Mouse (Mus musculus): ENCODE results near the gene Tpst1. TPM values are rescaled to one million over a fixed set of nuclear protein-coding genes. Genes with fewer than 3 reads are reported as not detected.

Gene Tpst1
- polyA plus RNA-seq, 1 experiment from 2014 or later, result 48.1 TPM

DNA sequence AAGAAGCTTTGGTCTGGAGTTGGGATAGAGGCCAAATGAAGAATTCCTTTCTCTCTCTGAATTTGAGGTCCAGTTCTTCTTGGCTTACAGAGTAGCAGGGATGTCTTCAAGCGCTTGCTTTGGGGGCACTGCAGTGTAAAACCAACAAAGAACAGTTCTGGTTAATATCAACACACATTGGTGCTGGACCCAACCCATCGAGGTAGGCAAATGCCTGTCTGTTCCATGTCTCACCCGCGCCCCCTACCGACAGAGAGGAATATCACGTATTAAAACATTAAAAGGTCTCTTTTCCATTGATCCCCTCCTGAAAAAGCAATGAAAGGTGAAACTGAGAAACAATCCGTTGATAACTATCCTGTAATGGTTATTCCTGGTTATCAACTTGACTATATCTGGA lies 90.5 kb downstream of the Tpst1 start:
- ATAC-seq (ENCODE audit: low read depth), result no peak
- H3K9ac ChIP-seq (replicated peaks; ENCODE audit: low read depth, low read length), result no peak overlapping the region
- no peaks in the 10 kb centered on the region for H3K36me3 ChIP-seq (ENCODE audit: control insufficient read depth, insufficient read depth, low read length)
- H3K4me2 ChIP-seq (ENCODE audit: low read depth, low read length), result no peak overlapping the region
- H3K27ac ChIP-seq (ENCODE audit: low read depth, low read length), result no peak overlapping the region
- H3K9me3 ChIP-seq (ENCODE audit: control insufficient read depth, low read length), result no peaks in the 10 kb centered on the region
- WGBS, result 5% methylated on average over 7 of the region's 7 CpGs
- no peak overlapping the region for H3K4me3 ChIP-seq (ENCODE audit: low read depth, low read length)
- H3K4me1 ChIP-seq (ENCODE audit: control insufficient read depth, insufficient read depth, low read length), result no peaks in the 10 kb centered on the region
- no peaks in the 10 kb centered on the region for H3K27me3 ChIP-seq (ENCODE audit: control insufficient read depth, insufficient read depth, low read length)

DNA sequence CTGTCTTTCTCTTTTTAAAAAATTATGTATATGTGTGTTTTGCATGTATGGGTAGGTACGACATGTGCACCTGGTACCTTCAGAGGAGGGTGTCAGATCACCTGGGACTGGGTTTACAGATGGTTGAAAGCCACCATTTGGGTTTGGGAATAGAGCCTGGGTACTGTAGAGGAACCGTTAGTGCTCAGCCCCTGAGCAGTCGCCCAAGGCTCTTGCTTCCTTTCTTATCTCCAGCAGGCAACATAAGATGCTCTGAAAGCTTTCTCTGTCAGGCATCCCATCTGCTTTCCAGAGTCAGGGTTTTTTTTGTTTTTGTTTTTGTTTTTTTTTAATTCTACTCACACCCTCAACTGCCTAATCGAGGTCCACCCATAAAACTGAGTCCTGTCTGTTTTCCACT lies 92.1 kb downstream of the Tpst1 start:
- no peaks in the 10 kb centered on the region for H3K36me3 ChIP-seq (ENCODE audit: control insufficient read depth, insufficient read depth, low read length)
- no peaks in the 10 kb centered on the region for H3K27me3 ChIP-seq (ENCODE audit: control insufficient read depth, insufficient read depth, low read length)
- H3K4me3 ChIP-seq (ENCODE audit: low read depth, low read length), result no peak overlapping the region
- no peak for ATAC-seq (ENCODE audit: low read depth)
- H3K9ac ChIP-seq (replicated peaks; ENCODE audit: low read depth, low read length), result no peak overlapping the region
- H3K4me2 ChIP-seq (ENCODE audit: low read depth, low read length), result no peak overlapping the region
- 85% methylated on average over 4 of the region's 4 CpGs for WGBS
- no peaks in the 10 kb centered on the region for H3K9me3 ChIP-seq (ENCODE audit: control insufficient read depth, low read length)
- no peak overlapping the region for H3K27ac ChIP-seq (ENCODE audit: low read depth, low read length)
- H3K4me1 ChIP-seq (ENCODE audit: control insufficient read depth, insufficient read depth, low read length), result no peaks in the 10 kb centered on the region

DNA sequence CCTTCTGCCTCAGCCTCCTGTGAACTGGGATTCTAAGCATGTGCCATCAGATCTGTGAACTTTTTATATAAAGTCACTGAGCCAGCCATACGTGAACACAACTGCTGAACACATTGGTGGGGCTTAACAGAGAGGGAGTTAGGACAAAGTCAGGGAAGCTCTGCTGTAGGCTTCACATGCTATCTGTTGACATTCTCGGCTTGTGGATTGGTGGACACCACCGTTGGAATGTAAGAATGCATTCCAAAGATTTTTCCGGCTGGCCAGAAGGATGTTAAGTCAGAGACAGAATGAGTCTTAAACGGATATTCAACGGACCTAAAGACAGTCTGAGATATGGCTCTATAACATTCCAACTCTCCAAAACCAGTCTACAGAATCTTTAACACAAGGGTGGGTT lies 96.0 kb downstream of the Tpst1 start:
- 83% methylated on average over 6 of the region's 6 CpGs for WGBS
- no peak overlapping the region for H3K4me3 ChIP-seq (ENCODE audit: low read depth, low read length)
- H3K4me1 ChIP-seq (ENCODE audit: control insufficient read depth, insufficient read depth, low read length), result peaks cover 21% of the 10 kb centered on the region
- H3K36me3 ChIP-seq (ENCODE audit: control insufficient read depth, insufficient read depth, low read length), result no peaks in the 10 kb centered on the region
- no peak for ATAC-seq (ENCODE audit: low read depth)
- H3K27ac ChIP-seq (ENCODE audit: low read depth, low read length), result no peak overlapping the region
- no peaks in the 10 kb centered on the region for H3K27me3 ChIP-seq (ENCODE audit: control insufficient read depth, insufficient read depth, low read length)
- H3K4me2 ChIP-seq (ENCODE audit: low read depth, low read length), result no peak overlapping the region
- H3K9me3 ChIP-seq (ENCODE audit: control insufficient read depth, low read length), result no peaks in the 10 kb centered on the region
- H3K9ac ChIP-seq (replicated peaks; ENCODE audit: low read depth, low read length), result no peak overlapping the region

DNA sequence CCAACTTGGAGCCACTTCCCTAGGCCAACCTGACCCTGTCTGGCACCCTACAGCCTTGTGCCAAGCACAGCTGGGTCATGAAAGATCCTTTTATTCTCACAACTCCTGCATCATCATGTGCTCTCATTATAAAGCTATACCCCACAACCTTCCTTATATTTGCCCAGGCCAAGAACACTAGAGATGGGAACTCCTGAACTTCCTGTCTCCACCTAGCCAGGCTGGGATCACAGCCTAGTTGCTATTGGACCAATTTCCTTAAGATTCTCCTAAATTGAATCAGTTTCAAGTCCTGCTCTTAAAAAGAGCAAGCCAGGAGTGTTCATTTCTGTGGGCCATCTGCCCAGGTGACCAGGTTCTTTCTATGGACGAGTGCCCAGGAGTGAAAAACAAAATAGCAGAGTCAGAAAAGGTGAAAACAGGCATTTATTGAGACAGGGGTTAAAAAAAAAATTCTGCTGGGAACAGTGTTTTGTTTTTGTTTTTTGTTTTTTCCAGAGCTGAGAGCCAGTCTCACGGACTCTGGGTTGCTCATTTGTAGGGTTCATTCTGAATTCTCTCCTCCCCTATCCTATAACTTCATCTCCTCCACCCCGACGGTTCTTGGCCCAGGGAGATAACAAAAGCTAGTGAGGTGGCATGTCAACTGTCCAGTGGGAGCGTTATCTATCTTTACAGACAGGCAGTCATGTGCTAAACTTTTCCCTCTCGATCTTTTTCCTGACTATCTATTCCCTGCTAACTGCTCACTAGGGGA lies 97.7 kb downstream of the Tpst1 start:
- H3K4me3 ChIP-seq (ENCODE audit: low read depth, low read length), result peak overlapping the region; percentile 73
- peaks cover 21% of the 10 kb centered on the region for H3K4me1 ChIP-seq (ENCODE audit: control insufficient read depth, insufficient read depth, low read length)
- H3K9me3 ChIP-seq (ENCODE audit: control insufficient read depth, low read length), result no peaks in the 10 kb centered on the region
- peak overlapping the region; percentile 85 for H3K4me2 ChIP-seq (ENCODE audit: low read depth, low read length)
- H3K27me3 ChIP-seq (ENCODE audit: control insufficient read depth, insufficient read depth, low read length), result no peaks in the 10 kb centered on the region
- H3K27ac ChIP-seq (ENCODE audit: low read depth, low read length), result peak overlapping the region; percentile 79
- H3K9ac ChIP-seq (replicated peaks; ENCODE audit: low read depth, low read length), result peak overlapping the region; percentile 84
- WGBS, result 11% methylated on average over 6 of the region's 6 CpGs
- no peaks in the 10 kb centered on the region for H3K36me3 ChIP-seq (ENCODE audit: control insufficient read depth, insufficient read depth, low read length)
- ATAC-seq (ENCODE audit: low read depth), result peak; percentile 10; the same call in 1 of the 2 replicates

DNA sequence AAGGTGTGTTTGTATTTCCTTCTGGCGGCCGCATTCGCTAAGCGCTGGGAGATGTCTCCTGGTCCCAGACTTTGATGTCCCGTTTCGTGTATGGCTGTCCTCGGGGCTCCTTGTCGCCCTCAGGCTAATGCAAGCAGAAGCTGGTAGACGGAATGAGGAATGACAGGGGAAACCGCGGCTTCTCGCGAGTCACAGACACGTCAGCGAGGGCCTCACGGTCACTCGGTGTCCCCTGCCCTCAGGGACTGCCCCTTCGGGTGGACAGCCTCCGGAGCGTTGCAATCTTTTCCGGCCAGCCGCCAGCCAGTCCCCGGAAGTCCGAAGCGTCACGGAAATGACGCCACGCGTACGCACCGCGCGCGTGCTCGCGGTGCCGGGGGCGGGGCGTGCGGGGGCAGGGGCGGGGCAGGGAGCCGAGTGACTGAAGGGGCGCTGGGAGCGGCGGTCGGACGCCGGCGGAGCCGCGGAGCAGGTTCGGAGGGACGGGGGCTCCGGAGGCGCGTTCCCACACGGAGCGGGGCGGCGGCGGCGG lies 98.4 kb downstream of the Tpst1 start, which contains the start of gene Rabgef1:
Gene Rabgef1 (plus strand): TSS at position 376 of the 532 bp plus-strand sequence.
- Histone ChIP-seq H3K4me3 (ENCODE audit: low read depth, low read length) (peak within 1 kb of the TSS; percentile 73), H3K4me2 (ENCODE audit: low read depth, low read length) (peak within 1 kb of the TSS; percentile 85)

DNA sequence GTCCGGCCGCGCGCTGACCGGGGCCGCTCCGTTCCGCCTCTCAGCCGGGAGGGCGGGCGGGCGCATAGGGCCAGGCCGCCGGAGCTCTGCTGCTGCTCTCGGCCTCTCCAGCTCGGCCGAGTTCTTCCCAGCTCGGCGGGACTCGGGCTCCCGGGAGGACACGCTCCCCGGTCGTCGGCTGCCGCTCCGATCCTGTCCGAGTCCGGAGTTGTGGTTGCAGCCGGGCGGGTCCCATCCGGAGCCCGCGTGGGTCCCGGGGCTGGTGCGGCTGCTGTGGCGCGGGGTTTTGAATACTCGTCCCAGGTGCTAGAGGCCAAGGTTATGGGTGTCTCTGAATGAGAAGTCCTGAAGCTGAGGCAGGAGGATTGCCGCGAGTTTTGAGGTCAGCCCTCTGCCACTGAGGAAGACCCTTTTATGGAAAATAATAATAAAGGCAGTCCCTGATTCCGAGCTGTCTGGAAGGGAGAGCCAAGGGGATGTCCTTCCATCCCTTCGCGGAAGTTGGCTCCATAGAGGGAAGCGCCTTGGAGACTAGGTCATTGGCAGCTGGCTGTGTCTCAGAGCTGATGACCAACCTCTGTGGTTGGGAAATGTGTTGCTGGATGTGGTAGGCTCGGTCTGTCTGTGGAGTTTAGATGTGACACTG lies 99.0 kb downstream of the Tpst1 start:
- WGBS, result under 1% methylated on average over 32 of the region's 46 CpGs
- H3K27me3 ChIP-seq (ENCODE audit: control insufficient read depth, insufficient read depth, low read length), result no peaks in the 10 kb centered on the region
- peak overlapping the region; percentile 84 for H3K9ac ChIP-seq (replicated peaks; ENCODE audit: low read depth, low read length)
- peak; percentile 84 for ATAC-seq (ENCODE audit: low read depth)
- peak overlapping the region; percentile 82 for H3K4me2 ChIP-seq (ENCODE audit: low read depth, low read length)
- H3K4me1 ChIP-seq (ENCODE audit: control insufficient read depth, insufficient read depth, low read length), result peaks cover 21% of the 10 kb centered on the region
- H3K4me3 ChIP-seq (ENCODE audit: low read depth, low read length), result peak overlapping the region; percentile 73
- no peaks in the 10 kb centered on the region for H3K9me3 ChIP-seq (ENCODE audit: control insufficient read depth, low read length)
- peak overlapping the region; percentile 79 for H3K27ac ChIP-seq (ENCODE audit: low read depth, low read length)
- H3K36me3 ChIP-seq (ENCODE audit: control insufficient read depth, insufficient read depth, low read length), result no peaks in the 10 kb centered on the region

More for the DNA sequence above, 98.4 kb downstream of the Tpst1 start, which contains the start of gene Rabgef1:
- peak within 1 kb of the TSS; percentile 79 for H3K27ac ChIP-seq (ENCODE audit: low read depth, low read length)
- peaks cover 21% of the 10 kb centered on the region for H3K4me1 ChIP-seq (ENCODE audit: control insufficient read depth, insufficient read depth, low read length)
- ATAC-seq (ENCODE audit: low read depth), result peak; percentile 90
- H3K9me3 ChIP-seq (ENCODE audit: control insufficient read depth, low read length), result no peaks in the 10 kb centered on the region
- peak within 1 kb of the TSS; percentile 84 for H3K9ac ChIP-seq (replicated peaks; ENCODE audit: low read depth, low read length)
- under 1% methylated on average over 33 of the region's 62 CpGs for WGBS
- H3K36me3 ChIP-seq (ENCODE audit: control insufficient read depth, insufficient read depth, low read length), result no peaks in the 10 kb centered on the region
- H3K27me3 ChIP-seq (ENCODE audit: control insufficient read depth, insufficient read depth, low read length), result no peaks in the 10 kb centered on the region

DNA sequence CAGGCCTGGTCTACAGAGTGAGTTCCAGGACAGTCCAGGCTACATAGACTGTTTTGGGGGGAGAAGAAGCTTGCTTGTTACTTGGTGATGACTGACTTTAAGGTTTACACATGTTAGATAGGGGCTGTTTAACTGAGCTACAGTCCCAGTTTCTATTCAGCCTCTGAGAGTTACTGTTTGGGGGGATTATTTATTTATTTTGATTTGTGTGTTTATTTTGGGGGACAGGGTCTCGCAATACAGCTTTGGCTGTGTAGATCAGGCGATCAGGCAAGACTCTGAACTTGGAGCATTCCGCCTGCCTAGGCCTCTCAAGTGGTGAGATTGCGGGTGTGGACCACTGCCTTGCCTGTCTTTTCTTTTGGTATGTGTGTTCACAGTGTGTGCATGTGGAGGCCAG lies 99.9 kb downstream of the Tpst1 start:
- Histone ChIP-seq H3K27ac (ENCODE audit: low read depth, low read length) (no peak overlapping the region), H3K4me2 (ENCODE audit: low read depth, low read length) (peak overlapping the region; percentile 82), H3K4me1 (ENCODE audit: control insufficient read depth, insufficient read depth, low read length) (peaks cover 21% of the 10 kb centered on the region), H3K9me3 (ENCODE audit: control insufficient read depth, low read length) (no peaks in the 10 kb centered on the region), H3K36me3 (ENCODE audit: control insufficient read depth, insufficient read depth, low read length) (no peaks in the 10 kb centered on the region), H3K4me3 (ENCODE audit: low read depth, low read length) (no peak overlapping the region), H3K27me3 (ENCODE audit: control insufficient read depth, insufficient read depth, low read length) (no peaks in the 10 kb centered on the region), H3K9ac (replicated peaks; ENCODE audit: low read depth, low read length) (no peak overlapping the region)
- no peak for ATAC-seq (ENCODE audit: low read depth)
- 96% methylated on average over 4 of the region's 4 CpGs for WGBS

DNA sequence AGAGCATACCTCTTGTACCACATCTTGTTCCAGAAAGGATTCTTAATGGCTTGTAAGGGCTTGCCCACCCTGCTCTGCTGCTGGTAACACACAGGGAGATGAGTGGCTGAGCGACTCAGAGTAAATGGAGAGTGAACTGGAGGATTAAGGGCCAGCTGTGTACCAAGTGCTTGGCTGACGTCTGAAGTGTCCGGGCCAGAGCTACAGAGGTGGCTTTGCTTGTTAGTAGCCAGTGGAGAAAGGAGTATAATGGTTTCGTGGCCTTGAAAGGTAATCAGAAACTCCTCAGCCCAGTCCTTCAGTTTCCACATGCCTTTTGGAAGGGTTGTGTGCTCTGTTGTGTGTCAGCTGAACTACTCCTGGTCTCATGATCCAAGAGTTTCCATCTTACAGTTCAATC lies 104.7 kb downstream of the Tpst1 start:
- H3K4me3 ChIP-seq (ENCODE audit: low read depth, low read length), result no peak overlapping the region
- no peaks in the 10 kb centered on the region for H3K36me3 ChIP-seq (ENCODE audit: control insufficient read depth, insufficient read depth, low read length)
- no peaks in the 10 kb centered on the region for H3K9me3 ChIP-seq (ENCODE audit: control insufficient read depth, low read length)
- H3K27ac ChIP-seq (ENCODE audit: low read depth, low read length), result no peak overlapping the region
- ATAC-seq (ENCODE audit: low read depth), result no peak
- H3K27me3 ChIP-seq (ENCODE audit: control insufficient read depth, insufficient read depth, low read length), result no peaks in the 10 kb centered on the region
- no peak overlapping the region for H3K4me2 ChIP-seq (ENCODE audit: low read depth, low read length)
- 72% methylated on average over 4 of the region's 4 CpGs for WGBS
- H3K9ac ChIP-seq (replicated peaks; ENCODE audit: low read depth, low read length), result no peak overlapping the region
- peaks cover 9% of the 10 kb centered on the region for H3K4me1 ChIP-seq (ENCODE audit: control insufficient read depth, insufficient read depth, low read length)

DNA sequence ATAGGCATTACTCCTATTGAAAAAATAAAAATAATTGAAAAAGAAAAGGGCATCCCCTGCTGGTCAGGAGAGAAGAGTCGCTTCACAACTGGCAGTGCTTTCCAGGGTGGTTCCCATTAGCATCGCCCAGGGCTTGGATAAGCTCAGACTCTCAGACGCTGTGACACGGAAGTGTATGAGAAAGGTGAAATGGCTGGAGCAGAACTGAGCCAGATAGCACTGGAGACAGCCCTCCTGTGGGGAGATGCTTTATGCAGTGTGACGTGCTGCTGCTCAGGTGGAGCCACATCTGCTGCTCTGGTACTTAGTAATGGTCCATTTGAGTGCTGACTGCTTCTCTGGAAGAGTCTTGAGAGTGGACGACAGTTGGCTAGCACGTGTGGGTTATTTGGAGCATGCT lies 107.2 kb downstream of the Tpst1 start:
- 57% methylated on average over 7 of the region's 7 CpGs for WGBS
- H3K27me3 ChIP-seq (ENCODE audit: control insufficient read depth, insufficient read depth, low read length), result no peaks in the 10 kb centered on the region
- no peak overlapping the region for H3K4me2 ChIP-seq (ENCODE audit: low read depth, low read length)
- H3K27ac ChIP-seq (ENCODE audit: low read depth, low read length), result no peak overlapping the region
- peak; percentile 65; the same call in 1 of the 2 replicates for ATAC-seq (ENCODE audit: low read depth)
- H3K9me3 ChIP-seq (ENCODE audit: control insufficient read depth, low read length), result no peaks in the 10 kb centered on the region
- no peak overlapping the region for H3K9ac ChIP-seq (replicated peaks; ENCODE audit: low read depth, low read length)
- H3K4me1 ChIP-seq (ENCODE audit: control insufficient read depth, insufficient read depth, low read length), result no peaks in the 10 kb centered on the region
- H3K4me3 ChIP-seq (ENCODE audit: low read depth, low read length), result no peak overlapping the region
- H3K36me3 ChIP-seq (ENCODE audit: control insufficient read depth, insufficient read depth, low read length), result no peaks in the 10 kb centered on the region
